Mouse (Mus musculus): Measurements from ENCODE around the gene Tmc3. TPM values are rescaled to one million over a fixed set of nuclear protein-coding genes. Genes with fewer than 3 reads are reported as not detected.
A peak's percentile ranks its signal among the peaks of the same experiment; 100 is the strongest.

The Tmc3 gene
- polyA plus RNA-seq, 1 experiment from 2014 or later: 1.4 TPM

DNA sequence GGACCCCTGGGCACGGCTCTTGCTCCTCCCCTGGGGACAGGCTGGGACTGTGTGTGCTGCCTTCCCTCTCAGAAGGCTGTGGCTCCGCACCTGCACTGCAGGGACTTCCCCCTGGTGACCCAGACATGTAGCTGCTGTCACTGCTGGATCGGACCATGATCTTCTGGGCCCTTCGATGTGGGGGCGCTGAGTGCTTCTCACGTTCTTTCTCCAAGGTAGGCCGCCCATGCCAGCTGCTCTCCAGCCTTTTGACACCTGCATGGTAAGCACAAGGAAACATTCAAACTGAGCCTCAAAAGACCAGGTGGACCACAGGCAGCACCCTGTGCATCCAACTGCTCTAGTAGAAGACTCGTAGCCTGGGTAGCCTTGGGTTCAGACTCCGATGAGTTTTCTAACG is 76.3 kb downstream of the Tmc3 start:
- Histone ChIP-seq H3K27me3 (ENCODE audit: insufficient read depth, low read length) (no peaks in the 10 kb centered on the region), H3K9me3 (ENCODE audit: low read length) (no peaks in the 10 kb centered on the region; the same call in 1 of the 2 replicates), H3K4me3 (ENCODE audit: low read length) (no peak overlapping the region), H3K4me2 (replicated peaks; ENCODE audit: low read depth, low read length) (no peak overlapping the region), H3K9ac (replicated peaks; ENCODE audit: low read length) (no peak overlapping the region), H3K4me1 (ENCODE audit: insufficient read depth, low read length) (no peaks in the 10 kb centered on the region), H3K36me3 (ENCODE audit: insufficient read depth, low read length) (no peaks in the 10 kb centered on the region), H3K27ac (ENCODE audit: low read length) (no peak overlapping the region)
- WGBS: 84% methylated on average over 10 of the region's 10 CpGs
- ATAC-seq (ENCODE audit: low FRiP score, low TSS enrichment): no peak

- no peaks in the 10 kb centered on the region for H3K36me3 ChIP-seq (ENCODE audit: insufficient read depth, low read length)
- H3K4me1 ChIP-seq (ENCODE audit: insufficient read depth, low read length): no peaks in the 10 kb centered on the region
- H3K9me3 ChIP-seq (ENCODE audit: low read length): no peaks in the 10 kb centered on the region; the same call in 1 of the 2 replicates
- no peaks in the 10 kb centered on the region for H3K27me3 ChIP-seq (ENCODE audit: insufficient read depth, low read length)
- 98% methylated on average over 3 of the region's 3 CpGs for WGBS
- no peak for ATAC-seq (ENCODE audit: low FRiP score, low TSS enrichment)
- H3K9ac ChIP-seq (replicated peaks; ENCODE audit: low read length): no peak overlapping the region
- H3K27ac ChIP-seq (ENCODE audit: low read length): no peak overlapping the region
- H3K4me3 ChIP-seq (ENCODE audit: low read length): no peak overlapping the region
- no peak overlapping the region for H3K4me2 ChIP-seq (replicated peaks; ENCODE audit: low read depth, low read length)
These were observed 77.0 kb downstream of the Tmc3 start for GRCm38 (mm10) chr7:83661763-83662162.

GRCm38 (mm10) chr7:83662711-83663375 is 78.1 kb downstream of the Tmc3 start:
- ATAC-seq (ENCODE audit: low FRiP score, low TSS enrichment): peak; percentile 19; the same call in 1 of the 2 replicates
- no peaks in the 10 kb centered on the region for H3K36me3 ChIP-seq (ENCODE audit: insufficient read depth, low read length)
- 78% methylated on average over 6 of the region's 6 CpGs for WGBS
- H3K9me3 ChIP-seq (ENCODE audit: low read length): no peaks in the 10 kb centered on the region; the same call in 1 of the 2 replicates
- H3K4me1 ChIP-seq (ENCODE audit: insufficient read depth, low read length): no peaks in the 10 kb centered on the region
- H3K9ac ChIP-seq (replicated peaks; ENCODE audit: low read length): no peak overlapping the region
- no peak overlapping the region for H3K4me2 ChIP-seq (replicated peaks; ENCODE audit: low read depth, low read length)
- no peak overlapping the region for H3K27ac ChIP-seq (ENCODE audit: low read length)
- H3K4me3 ChIP-seq (ENCODE audit: low read length): no peak overlapping the region
- H3K27me3 ChIP-seq (ENCODE audit: insufficient read depth, low read length): no peaks in the 10 kb centered on the region

GRCm38 (mm10) chr7:83666087-83666595 is 81.4 kb downstream of the Tmc3 start:
- no peaks in the 10 kb centered on the region for H3K4me1 ChIP-seq (ENCODE audit: insufficient read depth, low read length)
- H3K36me3 ChIP-seq (ENCODE audit: insufficient read depth, low read length): no peaks in the 10 kb centered on the region
- no peaks in the 10 kb centered on the region for H3K9me3 ChIP-seq (ENCODE audit: low read length)
- WGBS: 66% methylated on average over 4 of the region's 4 CpGs
- H3K4me3 ChIP-seq (ENCODE audit: low read length): no peak overlapping the region
- no peak overlapping the region for H3K4me2 ChIP-seq (replicated peaks; ENCODE audit: low read depth, low read length)
- H3K9ac ChIP-seq (replicated peaks; ENCODE audit: low read length): no peak overlapping the region
- H3K27ac ChIP-seq (ENCODE audit: low read length): no peak overlapping the region
- ATAC-seq (ENCODE audit: low FRiP score, low TSS enrichment): peak; percentile 46; the same call in 1 of the 2 replicates
- no peaks in the 10 kb centered on the region for H3K27me3 ChIP-seq (ENCODE audit: insufficient read depth, low read length)

DNA sequence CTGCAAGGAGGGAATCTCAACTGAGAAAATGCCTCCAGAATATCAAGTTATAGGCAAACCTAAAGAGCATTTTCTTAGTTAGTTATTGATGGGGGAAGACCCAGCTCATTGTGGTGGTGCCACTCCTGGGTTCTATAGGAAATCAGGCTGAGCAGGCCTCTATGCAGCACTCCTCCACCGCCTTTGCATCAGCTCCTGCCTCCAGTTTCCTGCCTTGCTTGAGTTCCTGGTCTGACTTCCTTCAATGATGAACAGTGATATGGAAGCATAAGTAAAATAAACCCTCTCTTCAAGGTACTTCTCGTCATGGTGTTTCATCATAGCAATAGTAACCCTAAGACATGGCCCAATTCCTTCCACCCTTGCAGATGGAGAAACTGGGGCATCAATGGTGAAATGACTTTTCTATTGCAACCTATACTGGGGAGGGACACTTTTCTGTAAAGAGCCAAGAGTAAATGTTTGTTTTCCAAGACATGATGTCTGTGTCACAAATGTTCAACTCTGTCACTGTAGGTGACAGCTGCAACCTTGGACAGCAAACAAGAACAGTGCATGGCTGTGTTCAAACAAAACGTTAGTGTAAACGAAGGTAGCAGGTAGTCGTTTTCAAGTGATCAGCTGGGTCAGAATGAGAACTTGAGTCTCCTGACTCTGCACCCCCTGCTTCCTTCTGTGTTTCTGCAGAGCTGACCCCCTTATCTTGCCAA is 83.4 kb downstream of the Tmc3 start:
- ATAC-seq (ENCODE audit: low FRiP score, low TSS enrichment): 0 out of 2 replicates have a peak, but pooled peaks have one; percentile 9
- Histone ChIP-seq H3K4me1 (ENCODE audit: insufficient read depth, low read length) (no peaks in the 10 kb centered on the region), H3K27ac (ENCODE audit: low read length) (no peak overlapping the region), H3K4me2 (replicated peaks; ENCODE audit: low read depth, low read length) (no peak overlapping the region), H3K36me3 (ENCODE audit: insufficient read depth, low read length) (no peaks in the 10 kb centered on the region), H3K27me3 (ENCODE audit: insufficient read depth, low read length) (no peaks in the 10 kb centered on the region), H3K9me3 (ENCODE audit: low read length) (no peaks in the 10 kb centered on the region), H3K4me3 (ENCODE audit: low read length) (no peak overlapping the region), H3K9ac (replicated peaks; ENCODE audit: low read length) (no peak overlapping the region)
- 85% methylated on average over 5 of the region's 5 CpGs for WGBS

DNA sequence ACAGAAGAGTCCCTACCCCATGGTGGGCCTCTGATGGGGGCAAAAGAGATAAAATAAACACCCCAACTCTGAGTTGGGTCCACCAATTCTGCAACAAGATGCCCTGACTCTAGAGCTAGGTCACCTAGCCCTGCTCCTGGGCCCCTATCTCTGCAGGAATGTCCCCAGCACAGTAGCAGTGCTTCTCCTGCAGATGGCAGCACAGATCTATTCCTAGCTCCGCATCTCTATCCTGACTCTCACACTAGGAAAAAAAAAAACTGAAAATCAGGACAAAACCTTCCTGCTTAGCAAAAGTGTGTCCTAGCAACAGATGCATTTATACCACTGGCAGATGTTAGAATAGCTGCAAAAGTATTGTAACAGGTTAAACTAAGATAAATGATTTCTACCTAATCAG is 84.0 kb downstream of the Tmc3 start:
- 20% methylated on average over 1 of the region's 1 CpGs for WGBS
- Histone ChIP-seq H3K9ac (replicated peaks; ENCODE audit: low read length) (no peak overlapping the region), H3K4me1 (ENCODE audit: insufficient read depth, low read length) (no peaks in the 10 kb centered on the region), H3K9me3 (ENCODE audit: low read length) (no peaks in the 10 kb centered on the region), H3K36me3 (ENCODE audit: insufficient read depth, low read length) (no peaks in the 10 kb centered on the region), H3K27me3 (ENCODE audit: insufficient read depth, low read length) (no peaks in the 10 kb centered on the region), H3K4me2 (replicated peaks; ENCODE audit: low read depth, low read length) (no peak overlapping the region), H3K4me3 (ENCODE audit: low read length) (no peak overlapping the region), H3K27ac (ENCODE audit: low read length) (no peak overlapping the region)
- ATAC-seq (ENCODE audit: low FRiP score, low TSS enrichment): peak; percentile 46; the same call in 1 of the 2 replicates

DNA sequence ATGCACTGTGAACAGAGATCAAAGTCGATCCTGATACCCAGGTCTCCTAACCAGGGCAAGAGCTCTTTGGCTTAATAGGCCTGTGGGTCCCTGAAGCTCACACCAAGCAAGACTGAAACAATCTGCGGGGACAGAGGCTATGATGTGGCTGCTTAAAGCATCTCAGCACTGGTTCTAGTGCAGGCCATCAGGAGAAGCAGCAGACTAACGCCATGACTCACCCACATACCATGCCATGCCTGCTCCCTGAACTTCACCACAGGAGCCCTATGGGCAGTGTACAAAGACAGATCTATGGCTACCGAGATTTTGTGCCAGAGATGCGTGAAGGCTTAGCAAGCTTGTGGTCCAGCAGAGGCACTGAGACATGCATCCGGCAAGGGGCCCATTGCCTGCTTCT is 86.8 kb downstream of the Tmc3 start:
- Histone ChIP-seq H3K4me1 (ENCODE audit: insufficient read depth, low read length) (no peaks in the 10 kb centered on the region), H3K36me3 (ENCODE audit: insufficient read depth, low read length) (no peaks in the 10 kb centered on the region), H3K9me3 (ENCODE audit: low read length) (no peaks in the 10 kb centered on the region), H3K4me2 (replicated peaks; ENCODE audit: low read depth, low read length) (no peak overlapping the region), H3K4me3 (ENCODE audit: low read length) (no peak overlapping the region), H3K27me3 (ENCODE audit: insufficient read depth, low read length) (no peaks in the 10 kb centered on the region), H3K9ac (replicated peaks; ENCODE audit: low read length) (no peak overlapping the region), H3K27ac (ENCODE audit: low read length) (no peak overlapping the region)
- ATAC-seq (ENCODE audit: low FRiP score, low TSS enrichment): no peak
- 83% methylated on average over 6 of the region's 6 CpGs for WGBS

Other genes starting within 250 kb of the Tmc3 start
- gene Stard5, start 47.0 kb downstream of the Tmc3 start, polyA plus RNA-seq (2015; fragmentation: Nextera tagmentation; extraction: Ambion mirVana): 30.9 and 31.7 TPM in 2 replicates
- gene Il16, start 160.8 kb downstream of the Tmc3 start, polyA plus RNA-seq (2015; fragmentation: Nextera tagmentation; extraction: Ambion mirVana): 4.5 and 5.1 TPM in 2 replicates
- 0.11 TPM in 1 of 2 replicates, not detected in the other for gene Cfap161, start 210.0 kb downstream of the Tmc3 start, polyA plus RNA-seq (2015; fragmentation: Nextera tagmentation; extraction: Ambion mirVana)